Mouse (Mus musculus) left cerebral cortex, adult 2 months (tissue): Measurements from ENCODE around the gene Impdh1. TPM values are rescaled to one million over a fixed set of nuclear protein-coding genes. Genes with fewer than 3 reads are reported as not detected.

Experiments
- DNase-seq, 2 experiments: peaks; one replicate each; pipeline ENCODE4 v3.0.0; 2021 to 2022; ENCODE audit warnings: low spot score in 2 of 2, mixed read lengths in 1 of 2; ENCODE audit errors: extremely low spot score in 1 of 2
- H3K27ac ChIP-seq: fragments of 200-600 bp; 2 replicates; pipeline ENCODE4 v1.8.1; 2022
- H3K4me3 ChIP-seq: fragments of 200-600 bp; 2 replicates; pipeline ENCODE4 v1.8.1; 2022
- CTCF ChIP-seq: fragments of 200-600 bp; IDR thresholded peaks from 2 replicates; pipeline ENCODE4 v1.8.1; 2022; ENCODE audit warnings: antibody characterized with exemption, mild to moderate bottlenecking, moderate library complexity
- intact Hi-C: fragments of 180-260 bp; cut with DNase I; formaldehyde crosslinking; loops from one replicate; pipeline ENCODE4 v1.15.1; 2025
- long read RNA-seq, 2 experiments: library from polyadenylated mRNA; stranded (forward); transcript quantifications; one replicate each; pipeline ENCODE4 v2.0.0; 2021; ENCODE audit warnings: borderline mapping rate in 2 of 2
- total RNA-seq, 2 experiments: library from RNA; stranded (reverse); gene quantifications; 2 replicates each; pipeline ENCODE4 v1.2.3; 2021

Impdh1 gene
- 10 to 100 TPM; 57.1 to 62.7 TPM for total RNA-seq
- long read RNA-seq, experiment 1, transcript Impdh1-201 (14 exons, 2,437 nt), result major isoform, 91 of 110 reads
- long read RNA-seq, experiment 1, partial matches to known transcripts, result 1 of 110 reads
- long read RNA-seq, experiment 1, other reads (novel, unspliced or antisense), result 10 of 110 reads
- long read RNA-seq, experiment 2, transcript Impdh1-207 (15 exons, 2,580 nt), result minor isoform, 5 of 87 reads
- long read RNA-seq, experiment 2, transcript Impdh1-202 (15 exons, 2,600 nt), result minor isoform, 5 of 87 reads
- long read RNA-seq, experiment 2, transcript Impdh1-201 (14 exons, 2,437 nt), result major isoform, 65 of 87 reads
- long read RNA-seq, experiment 2, partial matches to known transcripts, result 3 of 87 reads
- long read RNA-seq, experiment 2, other reads (novel, unspliced or antisense), result 9 of 87 reads

DNA sequence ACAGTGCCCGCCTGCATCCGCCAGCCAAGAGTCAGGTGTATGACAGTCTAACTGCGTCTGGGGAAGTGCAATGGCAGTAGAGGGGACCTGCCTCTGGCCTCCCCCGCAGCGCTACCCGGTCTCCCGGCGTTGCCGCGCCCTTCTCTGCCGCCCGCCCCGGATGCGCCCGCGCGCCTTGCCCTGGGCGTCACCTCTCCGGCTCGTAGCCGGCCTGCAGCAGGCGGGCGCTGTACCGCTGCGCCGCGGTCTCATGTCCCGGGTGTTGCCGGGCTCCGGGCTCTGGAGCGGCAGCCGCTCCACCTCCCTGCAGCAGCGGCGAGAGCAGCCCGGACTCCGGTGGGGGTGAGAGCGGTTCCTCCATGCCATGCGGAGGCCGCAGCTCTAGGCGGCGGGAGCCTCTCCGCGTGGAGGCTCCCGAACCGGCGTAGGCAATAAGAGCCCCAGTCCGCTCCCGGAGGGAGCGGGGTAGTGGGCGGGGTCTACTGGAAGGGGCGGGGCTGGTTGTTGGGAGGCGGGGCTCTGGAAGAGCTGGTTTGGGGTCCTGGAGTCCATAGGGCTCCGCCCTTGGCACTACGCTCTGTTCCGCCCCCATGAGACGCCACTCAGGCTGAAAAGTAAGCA, at the start of gene Impdh1:
Gene Impdh1 (minus strand): TSS at position 484 of the 621 bp plus-strand sequence.
- H3K4me3 ChIP-seq, result peak within 1 kb of the TSS; percentile 77
- intact Hi-C loops, result no loop called here
- no peak; the same call in 1 of the 2 replicates for TF ChIP-seq CTCF
- DNase-seq, result peak; percentile 48 to 55
- H3K27ac ChIP-seq, result peak within 1 kb of the TSS; percentile 68

DNA sequence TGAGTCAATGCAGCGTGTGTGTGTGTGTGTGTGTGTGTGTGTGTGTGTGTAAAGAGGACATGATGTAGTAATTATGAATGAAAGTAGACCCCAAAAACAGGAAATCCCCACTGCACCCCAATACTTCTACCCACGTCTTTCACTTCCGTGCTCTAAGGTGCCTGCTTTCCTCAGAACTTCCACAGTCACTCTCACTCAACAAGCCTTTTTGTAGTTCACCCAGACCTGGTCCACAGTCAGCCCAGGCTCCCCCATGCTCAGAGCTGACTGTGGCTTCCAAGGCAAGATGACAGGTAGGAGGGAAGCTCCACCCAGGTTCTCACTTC, 48.3 kb upstream of the Impdh1 start:
- intact Hi-C loops, result no loop called here
- no peak for DNase-seq
- Histone ChIP-seq H3K4me3 (no peak overlapping the region), H3K27ac (no peak overlapping the region)
- TF ChIP-seq CTCF, result no peak

DNA sequence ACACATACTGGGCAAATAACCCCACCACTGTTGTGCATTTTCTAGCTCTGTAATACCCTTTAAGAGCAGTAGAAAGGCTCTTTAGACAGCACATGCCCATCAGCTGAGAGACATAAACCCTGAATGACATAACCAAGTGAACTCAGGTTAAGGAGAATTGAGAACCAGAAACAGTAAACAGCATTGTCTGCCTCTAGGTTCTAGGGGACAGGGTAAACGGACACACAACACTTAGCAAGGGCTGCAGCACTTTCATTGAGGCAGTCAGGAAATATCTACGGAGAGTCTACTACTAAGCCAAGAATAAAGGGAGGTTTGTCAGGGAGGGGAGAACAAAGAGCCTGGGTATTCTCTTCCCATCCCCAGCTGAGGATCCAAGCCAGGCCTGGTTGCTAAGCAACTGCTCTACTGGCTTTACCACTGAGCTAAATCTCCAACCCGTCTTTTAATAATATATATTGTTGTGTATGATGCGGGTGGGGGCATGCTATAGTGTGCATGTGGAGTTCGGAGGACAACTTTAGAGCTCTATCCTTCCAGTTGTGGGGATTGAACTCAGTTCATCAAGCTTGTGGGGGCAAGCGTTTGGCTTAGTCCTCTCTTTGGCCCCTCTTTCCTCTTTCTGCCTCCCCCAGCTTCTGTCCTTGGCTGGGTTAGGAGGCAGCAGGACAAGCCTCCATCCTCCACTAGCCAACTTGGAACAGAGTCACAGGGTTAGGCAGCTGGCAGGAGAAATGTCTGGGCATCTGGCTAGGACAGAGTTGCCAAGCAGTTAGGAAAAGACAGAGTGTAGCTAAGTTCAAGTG, 47.7 kb upstream of the Impdh1 start:
- intact Hi-C loops, result no loop called here
- DNase-seq, result peak in 1 of 2 experiments; percentile 28
- no peak overlapping the region for H3K27ac ChIP-seq
- no peak for TF ChIP-seq CTCF
- H3K4me3 ChIP-seq, result no peak overlapping the region

DNA sequence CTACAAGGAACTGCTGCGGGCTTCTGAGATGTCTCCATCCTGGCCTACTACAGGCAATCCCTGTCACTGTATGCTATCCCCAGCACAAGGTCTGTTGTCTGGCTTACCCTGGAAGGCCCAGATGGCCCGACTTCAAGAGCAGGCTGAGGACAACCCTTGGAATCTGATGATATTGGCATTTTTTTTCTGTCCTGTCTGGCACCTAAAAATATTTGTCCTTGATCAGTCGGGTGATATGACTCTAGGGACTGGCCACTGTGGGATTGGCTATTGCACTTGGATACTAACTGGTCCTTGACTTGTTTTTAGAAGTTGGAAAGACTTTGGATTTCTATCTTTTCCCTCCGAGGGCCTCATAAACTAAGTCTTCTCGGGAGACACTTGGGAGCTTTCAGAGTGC, 45.7 kb upstream of the Impdh1 start:
- intact Hi-C loops, result no loop called here
- Histone ChIP-seq H3K27ac (no peak overlapping the region), H3K4me3 (no peak overlapping the region)
- TF ChIP-seq CTCF, result no peak
- no peak for DNase-seq

DNA sequence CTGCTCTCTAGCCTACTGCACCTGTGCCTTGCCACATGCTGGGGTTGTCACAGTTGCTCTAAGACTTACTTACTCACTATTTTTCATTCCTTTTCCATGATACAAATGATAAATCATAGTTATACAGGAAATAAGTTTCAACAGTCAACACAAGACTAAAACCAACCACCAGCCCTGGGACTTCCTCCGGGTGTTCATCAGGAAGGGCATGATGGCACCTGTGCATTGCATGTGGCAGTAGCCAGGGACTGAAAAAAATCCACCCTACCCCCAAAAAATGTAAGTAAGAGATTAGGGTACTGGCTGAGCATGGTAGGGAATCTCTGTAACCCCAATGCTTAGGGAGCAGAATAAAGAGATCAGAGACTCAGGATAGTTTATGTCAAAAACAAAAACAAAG, 43.3 kb upstream of the Impdh1 start:
- no peak for TF ChIP-seq CTCF
- Histone ChIP-seq H3K27ac (no peak overlapping the region), H3K4me3 (no peak overlapping the region)
- intact Hi-C loops, result no loop called here
- DNase-seq, result no peak

DNA sequence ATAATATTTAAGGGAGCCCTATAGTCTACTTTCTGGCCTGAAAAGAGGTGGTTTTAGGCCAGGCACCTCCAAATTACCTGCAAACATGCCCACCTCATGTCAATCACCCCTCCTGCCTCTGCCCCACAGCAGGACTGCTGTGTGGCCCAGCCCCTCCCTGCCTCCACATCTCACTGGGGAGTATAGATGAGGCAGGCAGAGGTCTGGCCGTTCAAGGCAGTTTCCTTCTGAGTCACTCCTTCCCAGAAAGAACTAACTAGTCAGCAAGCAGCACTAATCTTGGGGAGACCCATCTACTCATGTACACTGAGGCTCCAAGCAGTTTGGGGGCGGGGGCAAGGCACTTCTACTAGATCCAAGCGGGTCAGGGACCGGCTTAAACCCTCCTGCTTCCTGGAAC, 30.9 kb upstream of the Impdh1 start:
- intact Hi-C loops, result no loop called here
- DNase-seq, result no peak
- TF ChIP-seq CTCF, result no peak
- H3K27ac ChIP-seq, result no peak overlapping the region
- no peak overlapping the region for H3K4me3 ChIP-seq

DNA sequence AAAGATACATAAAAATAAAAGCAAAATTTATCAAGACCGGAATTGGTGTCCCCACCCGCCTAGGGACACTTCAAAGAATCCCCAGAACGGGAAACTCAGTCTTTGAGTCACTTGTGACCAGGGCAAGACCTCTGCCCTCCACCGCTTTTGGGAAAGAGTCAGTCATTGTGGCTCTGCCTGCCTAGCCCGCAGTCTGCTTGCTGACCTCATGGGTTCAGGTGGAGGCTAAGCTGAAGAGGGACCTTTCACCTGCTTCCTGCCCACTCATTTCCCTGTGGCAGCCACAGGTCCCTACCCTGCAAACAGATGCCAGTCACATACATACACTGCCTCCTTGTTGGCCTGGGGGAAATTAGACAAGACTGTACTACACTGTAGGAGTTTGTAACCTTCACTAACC, 30.4 kb upstream of the Impdh1 start:
- no peak for TF ChIP-seq CTCF
- Histone ChIP-seq H3K4me3 (no peak overlapping the region), H3K27ac (no peak overlapping the region)
- DNase-seq, result no peak
- intact Hi-C loops, result no loop called here

DNA sequence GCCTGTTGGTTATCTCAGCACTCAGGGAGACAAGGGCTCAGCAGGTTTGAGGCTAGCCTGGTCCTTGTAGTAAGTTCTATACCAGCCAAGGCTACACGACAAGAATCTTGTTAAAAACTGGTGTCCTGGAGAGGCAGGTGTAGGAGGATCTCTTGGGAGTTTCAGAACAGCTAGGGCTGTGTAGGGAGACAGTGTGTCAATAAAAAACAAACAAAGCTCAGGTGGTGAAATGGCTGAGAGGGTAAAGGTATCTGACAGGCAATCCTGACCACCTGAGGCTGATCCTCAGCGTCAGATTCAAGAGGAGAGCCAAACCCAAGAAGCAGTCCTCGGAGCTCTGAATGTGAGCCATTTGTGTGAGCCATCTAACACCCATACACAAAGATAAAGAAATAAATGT, 30.0 kb upstream of the Impdh1 start:
- Histone ChIP-seq H3K27ac (no peak overlapping the region), H3K4me3 (no peak overlapping the region)
- no peak for TF ChIP-seq CTCF
- intact Hi-C loops, result no loop called here
- no peak for DNase-seq

DNA sequence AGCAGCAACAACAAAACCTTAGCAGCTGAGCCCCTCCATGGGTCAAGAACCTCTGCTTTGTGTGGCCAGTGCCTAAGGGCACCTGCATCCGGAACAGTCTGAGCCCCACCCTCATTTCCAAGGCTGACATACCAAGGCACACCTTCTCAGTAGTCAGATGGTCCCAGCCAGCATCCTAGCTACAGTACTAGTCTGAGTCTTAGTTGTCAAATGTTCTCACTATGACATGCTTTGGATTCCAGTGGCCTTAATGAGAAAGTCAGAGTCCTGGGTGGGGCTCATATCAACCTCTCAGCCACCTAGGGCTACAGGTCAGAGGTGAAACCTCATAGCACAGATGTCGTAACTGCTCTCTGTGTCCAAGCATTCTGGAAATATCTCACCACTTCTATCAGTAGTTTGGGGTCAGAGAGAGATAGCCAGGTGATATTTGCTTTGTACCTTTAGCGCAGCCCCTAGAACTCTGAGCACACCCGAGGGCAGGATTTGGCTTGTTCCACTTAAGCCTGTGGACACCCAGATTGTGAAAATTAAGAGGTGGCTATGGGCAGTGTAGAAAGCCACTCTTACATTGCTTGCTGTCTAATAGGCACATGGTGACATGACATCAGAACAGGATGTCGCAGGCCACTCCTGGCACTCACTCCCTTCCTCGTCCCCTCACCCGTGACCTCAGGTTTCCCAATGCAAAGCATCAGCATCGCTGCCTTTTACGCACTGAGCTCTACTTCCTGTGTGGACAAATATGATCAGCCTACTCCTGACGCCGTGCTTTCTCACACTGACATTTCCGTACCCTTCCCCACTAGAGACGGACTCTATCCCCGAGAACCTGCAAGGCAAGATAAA, 29.3 kb upstream of the Impdh1 start:
- no peak for TF ChIP-seq CTCF
- no peak for DNase-seq

DNA sequence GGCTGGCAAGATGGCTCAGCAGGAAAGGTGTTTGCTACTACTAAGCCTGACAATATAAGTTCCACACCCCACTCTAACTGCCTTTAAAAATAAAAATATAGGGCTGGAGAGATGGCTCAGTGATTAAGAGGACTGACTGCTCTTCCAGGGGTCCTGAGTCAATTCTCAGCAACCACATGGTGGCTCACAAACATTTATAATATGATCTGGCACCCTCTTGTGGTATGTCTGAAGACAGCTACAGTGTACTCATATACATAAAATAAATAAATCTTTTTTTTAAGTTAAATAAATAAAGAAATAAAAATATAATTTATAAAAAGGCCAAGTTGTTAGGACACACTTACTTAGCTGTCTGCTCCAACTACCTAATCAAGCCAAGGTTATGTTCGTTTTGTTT, 26.1 kb upstream of the Impdh1 start:
- Histone ChIP-seq H3K27ac (no peak overlapping the region), H3K4me3 (no peak overlapping the region)
- intact Hi-C loops, result no loop called here
- no peak for DNase-seq
- TF ChIP-seq CTCF, result peak; percentile 48

More for the DNA sequence above, 29.3 kb upstream of the Impdh1 start:
- Histone ChIP-seq H3K4me3 (no peak overlapping the region), H3K27ac (no peak overlapping the region)
- intact Hi-C loops, result no loop called here

DNA sequence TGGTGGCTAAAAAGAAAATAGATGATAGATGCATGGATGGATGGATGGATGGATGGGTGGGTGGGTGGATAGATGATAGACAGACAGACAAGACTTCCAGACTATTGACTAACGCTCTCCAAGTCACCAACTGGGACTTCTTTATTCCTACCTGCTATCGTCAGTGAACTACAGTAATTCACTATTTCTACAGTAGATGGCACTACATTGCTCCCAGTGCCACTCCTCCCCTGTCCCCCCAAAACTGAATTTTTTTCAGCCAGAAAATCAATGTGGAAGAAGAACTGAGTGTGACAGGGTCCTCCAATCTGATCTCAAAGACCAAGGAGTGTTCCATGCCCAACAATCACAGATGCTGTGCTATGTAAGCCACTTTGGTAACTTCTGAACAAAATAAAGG, 25.5 kb upstream of the Impdh1 start:
- intact Hi-C loops, result loop anchor here (1.0 to 2.0 kb wide), 3 partner anchors 37 to 71 kb away; no protein-coding TSS in a partner anchor
- Histone ChIP-seq H3K4me3 (no peak overlapping the region), H3K27ac (no peak overlapping the region)
- no peak for DNase-seq
- TF ChIP-seq CTCF, result peak; percentile 43
